Mouse (Mus musculus) hindbrain, postnatal 0 days (tissue): ENCODE data around the gene Zfp87. TPM values are rescaled to one million over a fixed set of nuclear protein-coding genes. Genes with fewer than 3 reads are reported as not detected.

Experiments
- ATAC-seq: fragments of 200-750 bp; cut with Nextera tagmentation; 2 replicates; pipeline ENCODE4 v1.8.0; 2017; ENCODE audit warnings: mild to moderate bottlenecking, moderate TSS enrichment, moderate library complexity
- DNase-seq: peaks from one replicate; pipeline ENCODE4 v3.0.0-alpha.2; 2015; ENCODE audit warnings: low spot score
- H3K27ac ChIP-seq: fragments of 300-500 bp; sonication (generic); 2 replicates; pipeline ENCODE4 v1.5.1; 2014; ENCODE audit warnings: mild to moderate bottlenecking
- H3K27me3 ChIP-seq: fragments of 300-500 bp; sonication (generic); 2 replicates; pipeline ENCODE4 v1.6.1; 2014; ENCODE audit warnings: low read length, mixed read lengths; ENCODE audit not compliant: insufficient read depth
- H3K36me3 ChIP-seq: fragments of 300-500 bp; sonication (generic); 2 replicates; pipeline ENCODE4 v1.6.1; 2014; ENCODE audit warnings: low read length, mixed read lengths; ENCODE audit not compliant: insufficient read depth
- H3K4me1 ChIP-seq: fragments of 300-500 bp; sonication (generic); 2 replicates; pipeline ENCODE4 v1.6.1; 2014; ENCODE audit warnings: antibody characterized with exemption, low read length, mixed read lengths; ENCODE audit not compliant: insufficient read depth
- H3K4me2 ChIP-seq: fragments of 300-500 bp; sonication (generic); 2 replicates; pipeline ENCODE4 v1.6.1; 2014; ENCODE audit warnings: low read depth, mild to moderate bottlenecking, low read length, moderate library complexity, mixed read lengths
- H3K4me3 ChIP-seq: fragments of 300-500 bp; sonication (generic); 2 replicates; pipeline ENCODE4 v1.5.1; 2014; ENCODE audit warnings: low read length
- H3K9ac ChIP-seq: fragments of 300-500 bp; sonication (generic); replicated peaks from 2 replicates; pipeline ENCODE4 v1.6.1; 2014; ENCODE audit warnings: mild to moderate bottlenecking, low read length, moderate library complexity, mixed read lengths
- H3K9me3 ChIP-seq: fragments of 300-500 bp; sonication (generic); 2 replicates; pipeline ENCODE4 v1.6.1; 2016; ENCODE audit warnings: low read length, mixed read lengths
- CTCF ChIP-seq: IDR thresholded peaks from 2 replicates; pipeline ENCODE4 v1.5.1; 2016; ENCODE audit warnings: antibody characterized with exemption, control low read depth, low read depth
- WGBS: fragments of 180-500 bp; shearing (Covaris S2); extraction: QIAGEN DNeasy Blood & Tissue Kit; methylation state at CpG from one replicate; pipeline ENCODE4 v1.1.7; 2014; 5-methylcytosine and 5-hydroxymethylcytosine counted together
- polyA plus RNA-seq: library from polyadenylated mRNA; unstranded; fragments of >200 nt; fragmentation: Nextera tagmentation; extraction: Ambion mirVana; gene quantifications from 2 replicates; pipeline ENCODE4 v1.2.1, GENCODE M21; 2015
- total RNA-seq: library from RNA; depleted of rRNA; stranded (reverse); fragments of >200 nt; gene quantifications from 2 replicates; pipeline ENCODE4 v1.2.3, GENCODE M21; 2014; rRNA removed

The Zfp87 gene
- total RNA-seq (22.8 and 23.4 TPM in 2 replicates), polyA plus RNA-seq (27.0 and 33.3 TPM in 2 replicates)

DNA sequence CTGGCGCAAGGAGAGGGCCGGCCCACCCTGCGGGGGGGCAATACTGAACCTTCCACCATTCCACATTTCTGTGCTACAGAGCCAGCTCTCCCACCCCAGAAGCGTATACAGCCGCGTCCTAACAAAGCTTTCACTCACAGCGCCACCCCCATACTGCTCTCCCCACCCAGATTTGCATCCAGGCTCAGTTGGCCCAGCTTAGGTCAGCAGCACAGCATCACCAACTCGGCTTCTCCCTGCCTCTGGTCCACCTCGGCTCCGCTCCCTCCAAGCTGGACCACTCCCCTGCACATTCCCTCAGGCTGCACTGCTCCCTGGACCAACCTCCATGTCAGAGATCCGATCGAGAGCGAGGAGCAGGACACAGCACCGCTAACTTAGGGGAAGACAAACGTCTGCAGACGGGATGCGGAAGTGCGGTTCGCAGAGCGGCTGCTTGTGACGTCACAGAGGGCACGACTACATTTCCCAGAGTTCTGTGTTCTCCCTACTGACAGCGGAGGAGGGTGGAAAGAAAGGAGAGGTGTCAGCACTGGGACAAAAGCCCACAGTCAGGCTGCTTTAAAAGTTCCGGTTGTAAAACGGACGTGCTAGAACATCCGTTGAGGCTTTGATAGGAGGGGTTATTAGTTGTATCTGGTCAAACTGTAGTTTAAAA, at the start of gene Zfp87, which contains the start of gene Gm26965:
Gene Zfp87, minus strand, starts transcription at position 425 of the 658 bp plus-strand sequence.
Gene Gm26965, minus strand, starts transcription at position 399 of the 658 bp plus-strand sequence.
- ATAC-seq, result peak; percentile 100
- under 1% methylated on average over 27 of the region's 27 CpGs for WGBS
- H3K9ac ChIP-seq, result peak within 1 kb of the TSS; percentile 77
- H3K9me3 ChIP-seq, result no peaks in the 10 kb centered on the region
- H3K27me3 ChIP-seq, result no peaks in the 10 kb centered on the region
- H3K36me3 ChIP-seq, result no peaks in the 10 kb centered on the region; the same call in 1 of the 2 replicates
- H3K4me1 ChIP-seq, result peaks cover 9% of the 10 kb centered on the region; the same call in 1 of the 2 replicates
- peak within 1 kb of the TSS; percentile 95 for H3K4me2 ChIP-seq
- peak within 1 kb of the TSS; percentile 90 for H3K4me3 ChIP-seq
- peak; percentile 9; the same call in 1 of the 2 replicates for TF ChIP-seq CTCF
- H3K27ac ChIP-seq, result peak within 1 kb of the TSS; percentile 73
- DNase-seq, result peak; percentile 97

DNA sequence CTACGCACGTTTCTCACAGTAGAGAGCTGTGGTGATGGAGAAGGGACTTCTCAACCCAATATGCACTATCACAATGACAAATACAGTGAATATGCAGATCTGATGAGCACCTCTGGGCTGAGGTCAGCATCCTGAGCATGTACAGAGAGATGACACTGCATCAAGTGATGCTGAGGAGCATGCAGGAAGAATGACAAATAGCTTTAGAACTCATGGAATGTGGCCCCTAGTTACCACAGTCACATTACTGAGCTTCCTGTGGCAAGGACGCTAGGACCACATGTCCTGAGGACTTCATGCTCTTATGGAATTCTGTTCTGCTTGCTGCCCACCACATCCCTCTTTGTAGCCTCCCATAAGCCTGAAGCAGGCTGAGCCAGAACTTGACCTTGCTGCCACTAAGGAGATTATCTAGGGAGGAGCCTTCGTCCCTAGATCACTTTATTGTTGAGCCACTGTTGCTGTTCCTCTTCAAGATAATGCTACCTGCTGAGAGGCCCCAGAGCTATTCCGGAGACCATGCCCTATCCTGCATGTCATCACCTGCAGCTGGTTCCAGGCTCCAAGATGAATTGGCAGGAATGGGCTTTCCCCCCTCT, 46.7 kb upstream of the Zfp87 start:
- WGBS, result 74% methylated on average over 5 of the region's 5 CpGs
- no peaks in the 10 kb centered on the region for H3K9me3 ChIP-seq
- H3K4me1 ChIP-seq, result no peaks in the 10 kb centered on the region
- H3K9ac ChIP-seq, result no peak overlapping the region
- H3K4me3 ChIP-seq, result no peak overlapping the region
- H3K36me3 ChIP-seq, result no peaks in the 10 kb centered on the region
- no peaks in the 10 kb centered on the region for H3K27me3 ChIP-seq
- no peak for DNase-seq
- no peak for ATAC-seq
- H3K27ac ChIP-seq, result no peak overlapping the region
- no peak for TF ChIP-seq CTCF
- H3K4me2 ChIP-seq, result no peak overlapping the region

DNA sequence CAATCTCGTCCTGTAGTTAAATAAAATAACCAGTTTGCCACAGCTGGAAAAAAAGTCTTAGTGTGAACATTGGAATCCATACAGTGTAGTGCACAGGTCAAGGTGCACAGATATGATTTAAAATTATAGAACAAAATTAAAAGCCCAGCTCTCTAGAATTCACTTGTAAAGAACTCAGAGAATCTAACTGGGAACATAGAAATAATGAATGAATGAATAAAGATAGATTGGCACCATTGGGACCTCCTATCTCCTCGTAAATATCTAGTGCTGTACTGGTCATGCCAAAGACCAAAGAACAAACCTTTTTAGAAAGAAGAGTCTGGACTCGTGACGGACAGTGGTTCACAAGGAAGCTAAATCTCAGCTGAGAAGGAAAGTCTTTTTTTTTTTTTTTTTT, 27.8 kb upstream of the Zfp87 start, which contains the start of gene Zfp748:
Gene Zfp748, minus strand, starts transcription at position 101 of the 400 bp plus-strand sequence.
- H3K4me1 ChIP-seq, result peaks cover 7% of the 10 kb centered on the region
- peak within 1 kb of the TSS; percentile 87 for H3K27ac ChIP-seq
- peak within 1 kb of the TSS; percentile 79 for H3K9ac ChIP-seq
- no peak for DNase-seq
- no peak for TF ChIP-seq CTCF
- H3K9me3 ChIP-seq, result no peaks in the 10 kb centered on the region
- no peaks in the 10 kb centered on the region for H3K36me3 ChIP-seq
- WGBS, result 72% methylated on average over 4 of the region's 4 CpGs
- peak within 1 kb of the TSS; percentile 84 for H3K4me3 ChIP-seq
- no peak for ATAC-seq
- H3K27me3 ChIP-seq, result no peaks in the 10 kb centered on the region
- H3K4me2 ChIP-seq, result peak within 1 kb of the TSS; percentile 82

- ATAC-seq (peak; percentile 99), DNase-seq (peak; percentile 95)
- H3K27me3 ChIP-seq, result no peaks in the 10 kb centered on the region
- peak overlapping the region; percentile 84 for H3K4me3 ChIP-seq
- peak overlapping the region; percentile 82 for H3K4me2 ChIP-seq
- H3K9ac ChIP-seq, result peak overlapping the region; percentile 79
- H3K36me3 ChIP-seq, result no peaks in the 10 kb centered on the region
- 0 out of 2 replicates have a peak, but pooled peaks have one; percentile 13 for TF ChIP-seq CTCF
- peak overlapping the region; percentile 87 for H3K27ac ChIP-seq
- H3K4me1 ChIP-seq, result peaks cover 7% of the 10 kb centered on the region
- WGBS, result under 1% methylated on average over 44 of the region's 44 CpGs
- H3K9me3 ChIP-seq, result no peaks in the 10 kb centered on the region
Observed at GRCm38 (mm10) chr13:67552505-67553346, 26.7 kb upstream of the Zfp87 start.

DNA sequence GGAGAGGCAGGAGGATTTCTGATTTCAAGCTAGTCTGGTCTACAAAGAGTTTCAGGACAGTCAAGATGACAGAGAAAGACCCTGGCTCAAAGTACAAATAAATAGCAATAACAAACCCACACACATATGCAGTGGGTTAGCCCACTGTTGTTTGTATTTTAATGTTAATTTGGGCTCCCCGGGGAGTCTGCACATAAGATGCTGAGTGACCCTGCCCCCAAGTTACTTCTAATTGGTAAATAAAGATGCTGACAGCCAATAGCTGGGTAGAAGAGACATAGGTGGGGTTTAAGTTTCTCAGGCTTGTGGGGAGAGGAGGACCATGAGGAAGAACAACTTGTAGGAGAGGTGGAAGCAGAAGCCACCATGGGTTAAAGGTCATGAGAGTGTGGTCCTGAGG, 20.0 kb upstream of the Zfp87 start:
- no peak overlapping the region for H3K9ac ChIP-seq
- H3K4me2 ChIP-seq, result no peak overlapping the region
- H3K4me1 ChIP-seq, result no peaks in the 10 kb centered on the region
- TF ChIP-seq CTCF, result no peak
- no peaks in the 10 kb centered on the region for H3K27me3 ChIP-seq
- DNase-seq (no peak), ATAC-seq (no peak)
- no peaks in the 10 kb centered on the region for H3K9me3 ChIP-seq
- H3K36me3 ChIP-seq, result peaks cover 21% of the 10 kb centered on the region
- WGBS, result 82% methylated on average over 1 of the region's 1 CpGs
- no peak overlapping the region for H3K4me3 ChIP-seq
- no peak overlapping the region for H3K27ac ChIP-seq

GRCm38 (mm10) chr13:67527049-67527730, 1.2 kb upstream of the Zfp87 start:
- peaks cover 9% of the 10 kb centered on the region; the same call in 1 of the 2 replicates for H3K4me1 ChIP-seq
- H3K4me2 ChIP-seq, result no peak overlapping the region
- H3K27me3 ChIP-seq, result no peaks in the 10 kb centered on the region
- WGBS, result 70% methylated on average over 3 of the region's 3 CpGs
- H3K9ac ChIP-seq, result no peak overlapping the region
- DNase-seq (no peak), ATAC-seq (no peak)
- H3K9me3 ChIP-seq, result no peaks in the 10 kb centered on the region
- no peak for TF ChIP-seq CTCF
- H3K36me3 ChIP-seq, result no peaks in the 10 kb centered on the region
- H3K27ac ChIP-seq, result no peak overlapping the region
- no peak overlapping the region for H3K4me3 ChIP-seq
